Mouse (Mus musculus): Measurements from ENCODE around the gene Rpl29.

The Rpl29 gene

DNA sequence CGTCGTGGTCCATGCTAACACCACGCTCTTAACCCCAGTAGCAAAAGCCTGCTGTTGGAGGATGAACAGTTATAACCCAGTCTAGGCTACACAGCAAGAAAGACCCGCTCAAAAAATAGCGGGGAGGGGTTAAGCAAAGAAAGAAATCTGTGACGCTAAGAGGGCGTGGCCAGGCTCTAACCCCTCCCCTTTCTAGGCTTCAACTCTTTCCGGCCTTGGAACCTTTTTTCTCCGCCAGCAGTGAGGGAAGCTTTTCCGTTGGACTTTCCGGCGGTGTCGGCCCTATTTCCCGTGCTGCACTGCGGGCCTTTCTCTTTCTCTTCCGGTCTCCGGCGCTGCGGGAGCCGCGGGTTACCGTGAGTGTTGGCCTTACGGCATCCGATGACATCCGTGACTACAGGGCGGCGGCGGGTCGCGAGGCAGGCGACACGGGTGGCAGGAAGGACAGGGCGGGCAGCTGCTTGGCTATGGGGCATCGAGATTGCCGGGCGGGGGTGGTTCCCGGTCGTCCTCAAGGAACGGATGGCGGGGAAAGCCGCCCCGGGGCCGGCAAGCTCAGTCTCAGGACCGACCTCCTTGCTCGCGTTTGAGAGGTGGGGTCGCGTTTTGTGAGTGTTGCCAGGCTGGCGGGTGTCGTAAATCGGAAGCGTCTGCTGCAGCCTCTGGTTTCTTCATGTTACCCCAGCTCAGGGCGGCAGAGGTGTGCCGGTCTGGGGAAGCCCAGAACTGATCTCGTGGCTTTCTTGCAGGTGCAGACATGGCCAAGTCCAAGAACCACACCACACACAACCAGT lies at the start of gene Rpl29:
TSS of gene Rpl29 (plus strand) at position 234 of the 794 bp plus-strand sequence.
- DNase-seq (ENCODE audit: extremely low read depth, low read depth, low spot score), result no peak

DNA sequence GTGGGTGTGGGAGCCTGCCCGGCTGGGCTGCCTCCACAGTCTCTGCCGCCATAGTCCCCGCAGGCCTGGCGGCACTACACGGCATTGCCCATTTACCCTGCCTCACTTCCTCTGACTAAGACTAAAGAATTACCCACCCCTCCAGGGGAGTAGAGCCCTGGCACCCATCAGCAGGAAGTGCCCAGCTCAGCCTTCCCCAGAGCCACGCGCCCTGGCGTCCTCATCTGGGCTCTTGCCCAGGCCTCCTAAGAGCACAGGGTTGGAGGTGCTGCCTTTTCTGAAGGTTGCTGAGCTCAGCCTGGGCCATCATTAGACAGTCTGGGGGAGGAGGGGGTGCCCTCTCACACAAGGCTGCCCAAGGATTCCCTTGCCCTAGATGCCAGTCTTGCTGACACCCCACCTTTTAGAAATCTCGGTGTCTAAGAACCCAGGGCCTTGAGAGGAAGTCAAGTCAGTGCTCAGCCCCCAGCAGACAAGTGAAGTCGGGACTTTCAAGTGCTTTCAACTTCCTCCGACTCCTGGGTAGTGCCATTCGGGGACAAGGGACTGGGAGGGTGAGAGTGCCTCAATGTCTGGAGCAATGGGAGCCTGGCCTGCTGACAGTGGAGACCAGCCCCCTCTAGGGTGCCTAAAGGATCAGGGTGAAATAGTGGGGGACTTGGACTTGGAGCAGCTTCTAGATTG lies 42.9 kb upstream of the Rpl29 start:
- DNase-seq (ENCODE audit: extremely low read depth, low read depth, low spot score), result no peak

DNA sequence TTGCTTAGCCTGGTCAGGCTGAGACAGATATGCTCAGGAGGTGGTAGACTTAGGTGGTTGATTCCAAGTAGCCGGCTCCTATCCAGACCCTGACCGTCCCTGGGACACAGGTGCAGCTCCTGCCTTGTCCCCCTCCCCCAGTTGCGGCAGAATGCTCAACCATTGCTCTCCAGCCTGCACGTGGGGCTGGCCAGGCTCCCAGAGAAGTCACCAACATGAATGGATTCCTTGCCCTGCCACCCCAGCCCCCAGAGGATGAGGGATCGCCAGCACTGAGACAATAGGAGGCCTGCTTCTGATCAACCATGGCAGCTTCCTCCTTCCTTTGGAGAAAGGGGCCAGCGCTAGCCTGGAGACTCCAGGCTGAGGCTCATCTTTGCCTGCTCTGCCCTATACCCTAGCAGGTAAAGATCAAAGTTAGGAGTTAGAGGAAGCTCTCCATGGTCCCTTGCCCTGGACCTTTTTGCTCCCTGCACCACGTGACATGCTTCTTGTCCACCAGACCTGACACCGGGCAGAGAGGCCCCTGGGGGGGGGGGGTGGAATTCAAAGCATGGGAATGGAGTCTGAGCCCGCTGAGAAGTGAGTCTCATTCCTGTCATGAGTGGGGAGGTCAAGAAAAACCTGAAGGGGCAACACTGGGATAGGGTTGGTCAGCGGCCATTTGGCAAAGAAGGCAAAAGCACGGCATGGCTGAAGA lies 36.3 kb upstream of the Rpl29 start:
- DNase-seq (ENCODE audit: extremely low read depth, low read depth, low spot score), result no peak

DNA sequence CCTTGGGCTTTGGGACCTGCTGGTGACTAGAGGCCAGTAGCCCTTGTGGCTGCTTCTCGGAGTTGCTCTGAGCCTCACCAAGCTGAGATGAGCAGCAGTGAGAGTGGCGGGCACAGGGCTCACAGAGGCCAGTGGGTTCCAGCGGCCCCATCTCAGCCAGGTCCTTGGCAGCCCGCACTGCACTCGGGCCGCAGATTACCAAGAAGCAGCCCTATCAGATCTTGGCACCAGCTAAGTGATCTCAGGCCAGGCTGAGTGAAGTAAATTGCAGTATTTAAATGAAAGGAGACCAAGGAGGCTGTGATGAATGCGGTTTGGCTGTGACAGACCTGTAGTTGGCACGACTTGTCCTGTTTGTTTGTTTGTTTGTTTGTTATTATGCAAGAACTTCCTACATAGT lies 35.7 kb upstream of the Rpl29 start:
- DNase-seq (ENCODE audit: extremely low read depth, low read depth, low spot score), result no peak

DNA sequence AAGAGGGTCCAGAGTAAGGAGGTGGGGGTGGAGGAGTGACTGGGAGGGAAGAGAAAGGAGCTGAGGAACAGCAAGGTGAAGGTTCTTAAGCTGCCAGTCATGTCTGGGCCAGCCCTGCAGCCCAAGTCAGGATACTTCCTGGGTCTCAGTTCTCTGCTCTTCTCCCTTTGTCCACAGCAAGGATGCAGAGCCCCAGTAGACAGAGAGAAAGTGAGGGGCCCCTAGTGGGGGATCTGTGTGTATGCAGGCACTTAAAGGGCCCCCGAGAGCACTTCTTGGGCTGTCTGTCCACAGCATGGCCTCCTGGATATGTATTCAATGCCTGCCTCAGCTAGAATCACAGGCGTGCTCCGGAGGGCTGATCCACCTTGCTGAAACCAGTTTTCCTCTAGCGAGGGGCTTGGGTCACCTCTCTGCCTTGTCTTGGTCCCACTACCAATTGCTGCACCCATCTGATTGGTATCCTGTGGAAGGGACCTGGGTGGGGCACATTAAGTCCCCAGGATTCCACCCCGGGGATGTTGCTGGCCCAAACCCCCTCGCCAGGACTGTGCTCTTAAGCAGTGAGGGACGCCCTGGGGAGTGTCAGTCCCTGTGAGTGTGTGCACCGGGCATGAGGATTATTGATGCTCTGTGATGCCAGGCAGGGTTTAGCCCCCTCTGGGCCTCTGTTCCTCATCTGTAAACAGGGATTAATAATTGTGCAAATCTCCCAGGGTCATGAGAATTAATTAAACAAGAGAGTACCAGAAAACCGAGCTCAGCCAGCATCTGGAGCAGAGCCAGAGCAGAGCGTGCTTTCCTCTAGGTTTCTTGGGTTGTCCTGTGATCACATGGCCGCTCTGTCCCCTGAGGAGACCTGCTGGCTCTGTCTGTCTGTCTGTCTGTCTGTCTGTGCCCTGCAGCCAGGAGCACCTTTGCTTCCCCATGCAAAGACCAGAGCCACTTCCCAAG lies 34.3 kb upstream of the Rpl29 start:
- no peak for DNase-seq (ENCODE audit: extremely low read depth, low read depth, low spot score)

DNA sequence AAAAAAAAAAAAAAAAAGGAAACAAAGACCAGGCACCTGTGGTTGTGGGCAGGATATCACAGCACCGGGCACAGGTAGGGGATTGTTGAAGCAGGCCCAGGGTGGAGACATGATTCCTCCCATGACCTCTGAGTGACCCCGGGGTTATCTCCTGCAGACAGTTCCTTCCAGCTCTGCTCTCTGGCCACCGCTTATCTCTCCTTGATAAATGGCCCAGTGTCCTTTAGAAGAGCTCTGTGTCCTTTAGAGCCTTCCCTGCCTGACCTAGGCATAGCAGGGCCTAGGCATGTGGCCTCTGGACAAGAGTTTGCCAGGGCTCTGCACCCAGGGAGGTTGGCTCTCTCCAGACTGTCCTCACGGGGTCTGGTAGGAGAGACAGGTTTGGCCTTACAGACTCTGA lies 31.5 kb upstream of the Rpl29 start:
- DNase-seq (ENCODE audit: extremely low read depth, low read depth, low spot score), result no peak

DNA sequence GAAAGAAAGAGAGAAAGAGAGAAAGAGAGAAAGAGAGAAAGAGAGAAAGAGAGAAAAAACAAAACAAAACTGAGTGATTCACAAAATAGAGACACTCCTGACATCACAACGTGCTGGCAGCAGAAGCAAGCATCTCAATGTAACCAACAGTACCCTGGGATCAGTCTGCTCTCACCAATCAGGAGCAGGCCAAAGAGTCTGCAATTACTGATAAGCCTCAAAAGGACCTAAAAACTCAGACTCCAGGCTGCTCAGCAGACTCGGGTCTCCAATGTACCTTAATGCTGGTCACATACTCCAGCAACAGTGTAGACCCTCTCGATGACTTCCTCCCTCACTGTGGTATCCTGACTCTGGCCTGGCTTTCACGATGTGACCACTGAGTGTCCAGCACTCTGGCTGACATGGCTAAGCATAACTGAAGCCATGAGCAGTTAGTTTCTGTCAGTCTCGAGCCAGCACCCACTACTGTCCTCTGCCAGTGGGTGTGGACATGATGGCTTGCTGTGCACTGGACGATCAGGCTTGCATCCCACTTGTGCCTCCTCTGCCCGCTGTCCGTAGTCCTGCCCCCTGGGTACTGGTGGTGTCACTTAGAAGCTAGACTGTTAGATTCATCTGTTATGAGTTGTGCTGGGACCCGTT lies 30.5 kb upstream of the Rpl29 start:
- DNase-seq (ENCODE audit: extremely low read depth, low read depth, low spot score), result no peak

DNA sequence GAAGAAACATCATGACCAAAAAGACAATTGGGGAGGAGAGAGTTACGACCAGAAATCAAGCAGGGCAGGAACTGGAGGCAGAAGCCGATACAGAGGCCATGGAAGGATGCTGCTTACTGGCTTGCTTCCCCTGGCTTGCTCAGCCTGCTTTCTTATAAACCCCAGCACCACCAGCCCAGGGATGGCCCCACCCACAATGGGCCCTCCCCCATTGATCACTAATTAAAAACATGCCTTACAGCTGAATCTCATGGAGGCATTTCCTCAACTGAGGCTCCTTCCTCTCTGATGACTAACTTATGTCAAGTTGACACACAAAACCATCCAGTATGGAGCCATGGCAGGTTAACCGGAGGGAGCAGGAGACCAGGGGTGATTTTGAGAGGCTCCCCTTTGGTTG lies 29.4 kb upstream of the Rpl29 start:
- no peak for DNase-seq (ENCODE audit: extremely low read depth, low read depth, low spot score)

DNA sequence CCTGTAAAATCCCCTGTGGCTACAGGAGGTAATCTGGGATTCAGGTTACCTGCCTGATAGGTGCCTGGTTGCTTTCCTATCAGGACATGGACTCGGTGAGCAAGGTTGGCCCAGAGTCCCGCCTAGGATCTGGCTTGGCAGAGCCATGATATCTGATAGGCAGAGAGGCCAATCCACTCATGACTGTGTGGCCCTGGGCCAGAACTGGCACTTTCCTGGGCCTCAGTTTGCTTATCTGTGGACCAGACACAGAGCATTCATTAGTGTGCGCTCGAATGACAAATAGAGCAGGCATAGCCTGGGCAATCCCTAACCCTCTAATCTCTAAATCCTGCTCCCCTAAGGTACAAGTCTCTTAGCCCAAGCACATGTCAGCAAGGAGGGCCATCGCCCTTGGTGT lies 27.1 kb upstream of the Rpl29 start:
- DNase-seq (ENCODE audit: extremely low read depth, low read depth, low spot score), result no peak

DNA sequence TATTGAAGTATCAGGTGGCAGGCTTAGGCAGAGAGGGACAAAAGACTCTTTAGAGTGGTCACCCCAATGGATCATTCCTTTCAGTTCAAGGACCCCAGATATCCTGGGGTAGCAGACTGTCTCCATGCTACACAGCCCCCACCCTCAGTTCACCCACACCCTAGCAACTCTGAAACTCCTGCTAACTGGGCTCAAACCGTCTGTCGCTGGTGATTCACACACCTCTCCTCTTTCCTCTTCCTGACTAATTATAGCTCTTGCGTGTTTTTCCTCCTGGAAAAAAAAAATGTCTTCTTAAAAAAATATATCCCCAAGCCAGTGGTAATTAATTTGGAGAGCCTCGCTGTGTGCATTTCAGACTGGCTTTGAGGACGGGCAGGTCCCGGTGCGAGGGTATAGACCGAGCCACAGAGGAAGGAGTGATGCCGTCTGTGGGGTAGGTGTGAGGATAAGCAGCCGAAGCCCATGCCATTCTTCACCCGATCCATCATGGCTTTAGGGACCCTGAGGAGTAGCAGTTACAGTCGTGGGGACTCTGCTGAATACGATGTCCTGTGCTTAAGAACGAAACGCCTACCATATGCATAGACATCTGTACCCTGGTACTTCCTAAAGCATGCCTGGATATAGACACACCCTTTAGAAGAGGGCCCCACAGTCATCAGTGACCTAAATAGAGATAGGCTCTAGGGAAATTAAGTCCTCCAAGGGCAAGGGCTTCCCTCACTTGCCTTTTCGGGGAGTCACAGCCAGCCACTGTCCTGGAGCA lies 26.5 kb upstream of the Rpl29 start:
- no peak for DNase-seq (ENCODE audit: extremely low read depth, low read depth, low spot score)

DNA sequence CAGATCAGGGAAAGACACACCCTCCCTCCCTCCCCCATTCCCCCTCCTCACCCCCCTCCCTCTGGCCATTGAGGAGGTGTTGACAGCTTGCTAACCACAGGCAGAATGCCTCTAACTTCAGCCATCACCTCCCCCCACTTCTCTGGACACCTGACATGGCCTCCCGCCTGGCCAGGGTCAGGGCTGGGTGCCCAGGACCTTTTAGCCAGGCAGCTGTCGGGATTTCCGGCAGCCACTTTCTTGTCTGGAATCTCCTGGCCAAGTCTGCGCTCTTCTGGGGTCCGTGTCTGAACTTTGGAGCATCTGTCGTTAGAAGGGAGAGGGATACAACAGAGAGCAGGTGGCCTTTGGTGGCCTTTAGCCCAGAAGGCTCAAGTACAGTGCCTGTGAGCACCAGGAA lies 24.0 kb upstream of the Rpl29 start:
- no peak for DNase-seq (ENCODE audit: extremely low read depth, low read depth, low spot score)

DNA sequence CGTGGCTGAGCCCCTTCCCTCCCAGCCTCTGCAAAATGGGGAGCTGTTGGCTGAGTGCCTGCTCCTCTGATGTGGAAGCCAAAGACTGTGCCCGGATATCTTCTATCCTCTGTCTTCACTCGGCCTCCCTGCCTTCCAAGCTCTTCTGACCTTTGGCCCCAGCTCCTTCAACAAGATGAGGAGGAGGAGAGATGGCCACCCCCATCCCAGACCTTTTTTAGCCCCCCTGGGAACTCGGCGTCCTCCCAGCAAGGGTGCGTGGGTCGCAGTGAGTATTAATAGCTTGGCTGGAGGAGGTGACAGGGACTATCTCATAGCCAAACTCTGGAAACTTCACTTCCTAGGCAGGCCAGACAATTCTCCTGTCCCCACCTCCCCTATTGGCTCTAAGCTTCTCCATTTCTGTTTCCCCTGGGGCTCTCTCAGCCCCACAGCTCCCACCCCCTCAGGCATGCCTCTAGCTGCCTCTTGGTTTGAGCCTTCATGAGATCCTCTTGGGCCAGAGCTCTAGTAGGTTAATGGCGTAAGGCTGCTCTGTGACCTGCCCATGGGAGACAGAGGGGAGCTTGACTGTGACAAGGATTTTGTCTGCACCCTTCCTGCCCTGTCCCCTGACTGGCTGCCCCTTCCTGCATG lies 22.7 kb upstream of the Rpl29 start:
- DNase-seq (ENCODE audit: extremely low read depth, low read depth, low spot score), result no peak

DNA sequence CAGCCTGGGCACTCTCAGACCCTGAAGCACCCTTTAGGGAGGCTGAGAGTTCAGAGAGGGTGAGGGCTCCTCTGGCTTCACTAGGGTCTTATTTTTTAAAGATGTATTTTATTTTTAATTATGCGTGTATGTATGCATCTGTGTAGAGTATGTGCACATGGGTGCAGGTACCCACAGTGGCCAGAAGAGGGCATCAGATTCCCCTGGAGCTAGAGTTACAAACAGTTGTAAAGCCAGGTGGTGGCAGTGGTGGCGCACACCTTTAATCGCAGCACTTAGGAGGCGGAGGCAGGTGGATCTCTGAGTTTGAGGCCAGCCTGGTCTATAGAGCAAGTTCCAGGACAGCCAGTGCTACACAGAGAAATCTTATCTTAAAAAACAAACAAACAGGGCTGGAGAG lies 20.2 kb upstream of the Rpl29 start:
- no peak for DNase-seq (ENCODE audit: extremely low read depth, low read depth, low spot score)

DNA sequence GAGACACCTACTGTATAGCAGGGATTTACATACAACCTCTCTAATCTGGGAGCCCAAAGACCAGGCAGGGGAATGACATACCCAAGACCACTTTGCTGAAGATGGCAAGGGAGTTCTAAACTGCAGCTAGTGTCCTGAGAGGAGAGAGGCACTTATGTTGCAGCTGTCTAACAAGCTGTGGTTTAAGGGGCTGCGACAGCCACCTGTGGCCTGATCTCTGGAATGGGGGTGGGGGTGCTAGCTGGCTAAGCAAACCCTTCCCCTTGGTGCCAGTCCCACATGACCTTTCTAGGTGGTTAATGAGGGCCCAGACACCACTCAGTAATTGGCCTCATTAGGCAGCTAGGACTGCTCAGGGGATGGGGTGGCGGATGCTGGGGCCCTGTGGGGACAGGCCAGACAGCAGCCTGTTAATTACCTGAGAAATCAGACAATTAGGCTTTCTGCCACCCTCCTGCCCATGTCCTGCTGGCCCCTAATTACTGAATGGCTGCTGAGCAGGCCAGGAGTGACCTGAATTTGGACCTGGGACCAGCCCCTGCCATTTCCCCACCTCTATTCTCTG lies 19.1 kb upstream of the Rpl29 start:
- DNase-seq (ENCODE audit: extremely low read depth, low read depth, low spot score), result no peak

DNA sequence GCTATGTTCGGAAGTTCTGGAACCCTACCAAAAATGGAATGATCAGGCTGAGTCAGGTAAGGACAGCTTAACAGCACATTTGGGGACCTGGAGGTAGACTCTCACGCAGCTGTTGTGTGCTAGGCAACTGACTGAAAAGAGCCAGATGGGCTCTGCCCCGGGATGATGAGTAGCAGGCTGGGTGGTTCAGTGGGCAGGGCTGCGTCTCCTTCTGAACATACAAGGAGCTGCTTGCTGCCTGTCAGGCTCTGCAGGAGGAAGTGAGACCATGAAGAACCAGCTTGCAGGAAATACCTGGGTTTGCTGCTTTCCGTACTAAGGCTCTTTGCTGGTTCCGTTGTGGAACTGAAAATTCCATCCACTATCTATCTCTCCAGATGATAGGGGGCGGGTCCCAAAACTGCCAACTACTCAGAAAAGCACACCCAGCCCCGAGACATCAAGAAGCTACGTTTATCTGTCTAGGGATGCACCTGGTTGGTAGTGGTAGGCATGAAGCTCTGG lies 18.1 kb upstream of the Rpl29 start:
- no peak for DNase-seq (ENCODE audit: extremely low read depth, low read depth, low spot score)

DNA sequence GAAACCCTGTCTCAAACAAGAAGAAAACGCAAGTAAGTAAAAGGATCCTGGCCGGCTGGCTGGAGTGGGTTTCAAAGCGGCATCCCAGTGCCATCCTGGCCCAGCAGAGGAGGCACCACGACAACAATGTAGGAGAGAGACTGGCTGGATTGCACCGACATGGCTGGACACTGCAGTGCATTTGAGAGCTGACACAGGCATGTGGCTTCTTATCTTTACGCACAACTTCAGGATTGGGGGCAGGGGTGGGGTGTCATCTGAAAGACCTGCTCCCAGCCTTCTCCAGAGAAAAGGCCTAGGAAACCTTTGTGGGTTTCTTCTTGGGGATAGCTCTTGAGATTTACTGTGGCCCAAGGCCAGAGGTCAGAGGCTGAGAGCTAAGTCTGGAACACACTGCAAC lies 17.5 kb upstream of the Rpl29 start:
- DNase-seq (ENCODE audit: extremely low read depth, low read depth, low spot score), result no peak

DNA sequence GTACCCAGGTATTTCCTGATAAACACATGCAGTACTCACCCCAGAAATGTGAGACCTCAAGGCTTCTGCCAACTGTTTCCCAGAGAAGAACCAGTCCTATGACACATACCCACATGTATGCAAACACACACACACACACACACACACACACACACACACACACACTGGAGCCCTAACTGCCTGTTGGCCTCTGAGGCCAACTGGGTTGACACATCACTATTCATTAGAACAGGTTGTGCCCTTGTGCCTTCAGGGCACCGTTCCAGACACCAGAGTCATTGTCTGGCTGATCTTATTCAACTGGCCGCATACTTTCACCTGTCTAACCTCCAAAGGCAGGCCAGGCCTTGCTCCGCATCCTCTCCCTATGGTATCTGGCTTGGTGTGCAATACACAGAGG lies 17.0 kb upstream of the Rpl29 start:
- DNase-seq (ENCODE audit: extremely low read depth, low read depth, low spot score), result peak; percentile 91

DNA sequence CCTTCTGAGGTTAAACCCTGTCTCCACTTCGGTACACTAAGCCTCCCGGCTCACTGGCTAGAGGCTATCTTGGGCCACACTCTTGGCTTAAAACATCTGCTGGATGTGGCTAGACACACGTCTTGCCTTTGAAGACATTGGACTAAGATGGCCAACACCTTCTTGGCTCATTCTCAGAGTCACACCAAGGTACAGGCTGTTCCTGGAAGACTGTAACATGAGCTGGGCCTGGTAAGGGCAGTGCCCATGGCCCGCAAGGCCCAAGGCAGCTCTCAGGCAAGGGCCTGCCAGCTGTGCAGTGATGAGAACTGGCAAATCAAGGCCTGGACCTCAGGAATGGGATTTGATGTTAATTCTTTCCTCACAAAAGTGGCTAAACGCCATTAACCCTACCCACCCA lies 15.6 kb upstream of the Rpl29 start:
- peak; percentile 88 for DNase-seq (ENCODE audit: extremely low read depth, low read depth, low spot score)

DNA sequence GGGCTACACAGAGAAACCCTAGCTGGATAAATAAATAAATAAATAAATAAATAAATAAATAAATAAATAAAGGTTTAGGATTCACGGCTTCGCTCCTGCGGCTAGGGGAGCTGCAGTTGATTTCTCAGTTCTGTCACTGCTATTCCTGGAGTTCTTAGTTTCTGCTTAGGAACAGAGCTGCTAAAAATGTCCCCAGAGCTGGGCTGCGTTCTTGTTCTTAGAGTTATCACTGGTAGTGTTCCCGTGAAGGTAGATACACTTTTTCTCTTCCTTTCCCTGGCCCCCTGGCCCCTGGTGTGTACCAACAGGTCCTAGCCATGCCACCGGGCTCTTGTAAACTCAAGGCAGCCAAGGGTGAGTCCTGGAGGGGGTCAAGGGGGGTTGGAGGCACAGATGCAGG lies 12.4 kb upstream of the Rpl29 start:
- DNase-seq (ENCODE audit: extremely low read depth, low read depth, low spot score), result no peak

Data from fat pad, adult 2 months (tissue).